Mouse (Mus musculus) heart, embryonic 14.5 days (tissue): ENCODE results near the gene Pck2. TPM values are rescaled to one million over a fixed set of nuclear protein-coding genes. Genes with fewer than 3 reads are reported as not detected.

ENCODE experiments used
- ATAC-seq: fragments of 200-750 bp; cut with Nextera tagmentation; 2 replicates; pipeline ENCODE4 v1.8.0; 2017; ENCODE audit warnings: low read depth, moderate TSS enrichment; ENCODE audit not compliant: insufficient number of reproducible peaks, insufficient read depth, low FRiP score
- H3K27ac ChIP-seq, 2 experiments: fragments of 200-500 bp in 1 of 2; fragments of 300-500 bp in 1 of 2; sonication (generic) in 1 of 2; replicated peaks in 1 of 2; 2 replicates each; pipeline ENCODE4 v1.5.1; 2012 to 2014; ENCODE audit warnings: low read depth in 2 of 2, low read length in 2 of 2, control low read depth in 1 of 2, mild to moderate bottlenecking in 1 of 2, mixed read lengths in 1 of 2; ENCODE audit not compliant: control insufficient read depth in 1 of 2, insufficient read depth in 1 of 2
- H3K27me3 ChIP-seq: fragments of 300-500 bp; sonication (generic); 2 replicates; pipeline ENCODE4 v1.6.1; 2014; ENCODE audit warnings: mild to moderate bottlenecking, low read length, control low read depth; ENCODE audit not compliant: control insufficient read depth, insufficient read depth
- H3K36me3 ChIP-seq: fragments of 300-500 bp; sonication (generic); 2 replicates; pipeline ENCODE4 v1.6.1; 2014; ENCODE audit warnings: mild to moderate bottlenecking, control low read depth, low read length, mixed read lengths; ENCODE audit not compliant: control insufficient read depth, insufficient read depth
- H3K4me1 ChIP-seq, 2 experiments: fragments of 200-500 bp in 1 of 2; fragments of 300-500 bp in 1 of 2; sonication (generic) in 1 of 2; 2 replicates each; pipeline ENCODE4 v1.6.1; 2012 to 2014; ENCODE audit warnings: low read length in 2 of 2, control low read depth in 1 of 2, mixed read lengths in 1 of 2; ENCODE audit not compliant: control insufficient read depth in 2 of 2, insufficient read depth in 2 of 2
- H3K4me2 ChIP-seq: fragments of 300-500 bp; sonication (generic); 2 replicates; pipeline ENCODE4 v1.6.1; 2014; ENCODE audit warnings: mild to moderate bottlenecking, low read length
- H3K4me3 ChIP-seq, 2 experiments: fragments of 200-500 bp in 1 of 2; fragments of 300-500 bp in 1 of 2; sonication (generic) in 1 of 2; 2 replicates each; pipeline ENCODE4 v1.5.1; 2012 to 2014; ENCODE audit warnings: low read length in 2 of 2, mild to moderate bottlenecking in 2 of 2, control low read depth in 1 of 2, low read depth in 1 of 2, moderate library complexity in 1 of 2; ENCODE audit not compliant: control insufficient read depth in 1 of 2, insufficient read depth in 1 of 2
- H3K9ac ChIP-seq: fragments of 300-500 bp; sonication (generic); 2 replicates; pipeline ENCODE4 v1.6.1; 2014; ENCODE audit warnings: mild to moderate bottlenecking, low read length
- H3K9me3 ChIP-seq: fragments of 300-500 bp; sonication (generic); 2 replicates; pipeline ENCODE4 v1.6.1; 2016; ENCODE audit warnings: low read length, control low read depth; ENCODE audit not compliant: control insufficient read depth
- WGBS: fragments of 180-500 bp; shearing (Covaris S2); extraction: QIAGEN DNeasy Blood & Tissue Kit; methylation state at CpG from one replicate; pipeline ENCODE4 v1.1.7; 2014; 5-methylcytosine and 5-hydroxymethylcytosine counted together
- polyA plus RNA-seq: library from polyadenylated mRNA; unstranded; fragments of >200 nt; fragmentation: Nextera tagmentation; extraction: Ambion mirVana; gene quantifications from 2 replicates; pipeline ENCODE4 v1.2.1, GENCODE M21; 2014

Pck2 gene
- polyA plus RNA-seq, 1 experiment from 2014 or later: 35.1 TPM

GRCm38 (mm10) chr14:55561860-55562259 is 21.8 kb downstream of the Pck2 start:
- Histone ChIP-seq H3K36me3 (peaks cover 43% of the 10 kb centered on the region), H3K27me3 (no peaks in the 10 kb centered on the region), H3K4me2 (no peak overlapping the region), H3K9ac (no peak overlapping the region), H3K27ac (no peak overlapping the region), H3K4me3 (no peak overlapping the region), H3K9me3 (no peaks in the 10 kb centered on the region), H3K4me1 (peaks cover 7 to 13% of the 10 kb centered on the region in 2 experiments)
- ATAC-seq: no peak
- 85% methylated on average over 10 of the region's 10 CpGs for WGBS

- 90% methylated on average over 11 of the region's 11 CpGs for WGBS
- no peak overlapping the region for H3K27ac ChIP-seq
- H3K36me3 ChIP-seq: peaks cover 57% of the 10 kb centered on the region
- no peak overlapping the region for H3K9ac ChIP-seq
- H3K9me3 ChIP-seq: no peaks in the 10 kb centered on the region
- H3K4me1 ChIP-seq: peaks cover 7 to 13% of the 10 kb centered on the region in 2 experiments
- H3K4me2 ChIP-seq: no peak overlapping the region
- no peak for ATAC-seq
- no peak overlapping the region for H3K4me3 ChIP-seq
- no peaks in the 10 kb centered on the region for H3K27me3 ChIP-seq
These were observed 23.2 kb downstream of the Pck2 start for GRCm38 (mm10) chr14:55563249-55563648.

- ATAC-seq: no peak
These were observed 25.7 kb downstream of the Pck2 start for GRCm38 (mm10) chr14:55565748-55566147.

GRCm38 (mm10) chr14:55567496-55567895 is 27.4 kb downstream of the Pck2 start:
- 87% methylated on average over 3 of the region's 3 CpGs for WGBS

More at GRCm38 (mm10) chr14:55565748-55566147, 25.7 kb downstream of the Pck2 start:
- Histone ChIP-seq H3K27me3 (no peaks in the 10 kb centered on the region), H3K9me3 (no peaks in the 10 kb centered on the region), H3K4me1 (peaks cover 7 to 13% of the 10 kb centered on the region in 2 experiments), H3K9ac (no peak overlapping the region), H3K4me3 (no peak overlapping the region), H3K36me3 (peaks cover 75% of the 10 kb centered on the region), H3K27ac (no peak overlapping the region), H3K4me2 (no peak overlapping the region)
- 88% methylated on average over 3 of the region's 3 CpGs for WGBS

GRCm38 (mm10) chr14:55570588-55570987 is 30.5 kb downstream of the Pck2 start:
- 71% methylated on average over 2 of the region's 2 CpGs for WGBS
- H3K27ac ChIP-seq: peak overlapping the region in 1 of 2 experiments; percentile 41; a peak in 1 of 4 replicates
- ATAC-seq: no peak; the same call in 1 of the 2 replicates

More at GRCm38 (mm10) chr14:55567496-55567895, 27.4 kb downstream of the Pck2 start:
- Histone ChIP-seq H3K9ac (no peak overlapping the region), H3K9me3 (no peaks in the 10 kb centered on the region), H3K4me3 (no peak overlapping the region), H3K4me2 (no peak overlapping the region), H3K27ac (no peak overlapping the region), H3K4me1 (peaks cover 0 to 9% of the 10 kb centered on the region in 2 experiments; a peak in 2 of 4 replicates), H3K36me3 (peaks cover 72% of the 10 kb centered on the region), H3K27me3 (no peaks in the 10 kb centered on the region)
- ATAC-seq: no peak

GRCm38 (mm10) chr14:55571760-55572159 is 31.7 kb downstream of the Pck2 start:
- Histone ChIP-seq H3K27ac (no peak overlapping the region), H3K4me3 (no peak overlapping the region), H3K9me3 (no peaks in the 10 kb centered on the region), H3K36me3 (peaks cover 33% of the 10 kb centered on the region), H3K4me2 (no peak overlapping the region), H3K9ac (no peak overlapping the region), H3K27me3 (no peaks in the 10 kb centered on the region), H3K4me1 (peaks cover 16 to 31% of the 10 kb centered on the region in 2 experiments; a peak in 3 of 4 replicates)
- no peak for ATAC-seq

More at GRCm38 (mm10) chr14:55570588-55570987, 30.5 kb downstream of the Pck2 start:
- Histone ChIP-seq H3K9ac (no peak overlapping the region), H3K4me3 (no peak overlapping the region), H3K4me2 (no peak overlapping the region), H3K27me3 (no peaks in the 10 kb centered on the region), H3K36me3 (peaks cover 45% of the 10 kb centered on the region), H3K9me3 (no peaks in the 10 kb centered on the region), H3K4me1 (peaks cover 8 to 22% of the 10 kb centered on the region in 2 experiments; a peak in 3 of 4 replicates)

- Histone ChIP-seq H3K9ac (peak within 1 kb of the TSS; percentile 77), H3K36me3 (peaks cover 7% of the 10 kb centered on the region), H3K9me3 (no peaks in the 10 kb centered on the region), H3K27me3 (no peaks in the 10 kb centered on the region), H3K4me2 (peak within 1 kb of the TSS; percentile 66), H3K4me3 (peak within 1 kb of the TSS; percentile 41 to 60), H3K27ac (peak within 1 kb of the TSS; percentile 98 to 99), H3K4me1 (peaks cover 17 to 46% of the 10 kb centered on the region in 2 experiments; a peak in 3 of 4 replicates)
- 23% methylated on average over 7 of the region's 8 CpGs for WGBS
- peak; percentile 75 for ATAC-seq
These were observed 35.2 kb downstream of the Pck2 start, which contains the start of gene Fitm1 for GRCm38 (mm10) chr14:55575302-55575701. Fitm1 (plus strand) TSS chr14:55575617.

GRCm38 (mm10) chr14:55575711-55576110 is 35.6 kb downstream of the Pck2 start:
- 18% methylated on average over 13 of the region's 13 CpGs for WGBS
- Histone ChIP-seq H3K27ac (peak overlapping the region; percentile 98 to 99), H3K9ac (peak overlapping the region; percentile 77), H3K4me3 (peak overlapping the region; percentile 41 to 60), H3K9me3 (no peaks in the 10 kb centered on the region), H3K4me2 (peak overlapping the region; percentile 66), H3K4me1 (peaks cover 17 to 42% of the 10 kb centered on the region in 2 experiments; a peak in 3 of 4 replicates), H3K36me3 (peaks cover 11% of the 10 kb centered on the region), H3K27me3 (no peaks in the 10 kb centered on the region)
- peak; percentile 22; the same call in 1 of the 2 replicates for ATAC-seq
